Mouse (Mus musculus) lung, adult 2 months (tissue): ENCODE results near the gene Cps1.

Experiments used
- CTCF ChIP-seq: fragments of 200-500 bp; IDR thresholded peaks from 2 replicates; pipeline ENCODE4 v1.5.1; 2011; ENCODE audit warnings: mild to moderate bottlenecking, low read length, control low read depth; ENCODE audit not compliant: insufficient read depth
- POLR2A ChIP-seq: fragments of 200-500 bp; IDR thresholded peaks from 2 replicates; pipeline ENCODE4 v1.6.1; 2011; ENCODE audit warnings: low read depth, mild to moderate bottlenecking, control low read depth, low read length, borderline replicate concordance; ENCODE audit errors: extremely low read depth

- TF ChIP-seq CTCF (no peak), POLR2A (no peak)
Observed at GRCm38 (mm10) chr1:67238941-67239340, 116.1 kb downstream of the Cps1 start.
